Mouse (Mus musculus) stomach, embryonic 16.5 days (tissue): ENCODE results near the gene Mstn. TPM values are rescaled to one million over a fixed set of nuclear protein-coding genes. Genes with fewer than 3 reads are reported as not detected.

ENCODE experiments used
- ATAC-seq: fragments of 200-750 bp; cut with Nextera tagmentation; 2 replicates; pipeline ENCODE4 v1.8.0; 2017; ENCODE audit warnings: moderate number of reproducible peaks, moderate TSS enrichment; ENCODE audit not compliant: insufficient read depth, low FRiP score
- H3K27ac ChIP-seq: fragments of 300-500 bp; sonication (generic); 2 replicates; pipeline ENCODE4 v1.5.1; 2014; ENCODE audit warnings: low read length
- H3K27me3 ChIP-seq: fragments of 300-500 bp; sonication (generic); 2 replicates; pipeline ENCODE4 v1.6.1; 2014; ENCODE audit warnings: low read length, control low read depth, mixed read lengths; ENCODE audit not compliant: control insufficient read depth, insufficient read depth
- H3K36me3 ChIP-seq: fragments of 300-500 bp; sonication (generic); 2 replicates; pipeline ENCODE4 v1.6.1; 2014; ENCODE audit warnings: low read length; ENCODE audit not compliant: control insufficient read depth, insufficient read depth
- H3K4me1 ChIP-seq: fragments of 300-500 bp; sonication (generic); 2 replicates; pipeline ENCODE4 v1.6.1; 2014; ENCODE audit warnings: low read length, control low read depth, mixed read lengths; ENCODE audit not compliant: control insufficient read depth, insufficient read depth
- H3K4me2 ChIP-seq: fragments of 300-500 bp; sonication (generic); 2 replicates; pipeline ENCODE4 v1.6.1; 2014; ENCODE audit warnings: low read depth, low read length, mixed read lengths
- H3K4me3 ChIP-seq: fragments of 300-500 bp; sonication (generic); replicated peaks from 2 replicates; pipeline ENCODE4 v1.5.1; 2014; ENCODE audit warnings: mild to moderate bottlenecking, low read length
- H3K9ac ChIP-seq: fragments of 300-500 bp; sonication (generic); 2 replicates; pipeline ENCODE4 v1.6.1; 2014; ENCODE audit warnings: low read length
- H3K9me3 ChIP-seq: fragments of 300-500 bp; sonication (generic); replicated peaks from 2 replicates; pipeline ENCODE4 v1.6.1; 2016; ENCODE audit warnings: low read length, control low read depth; ENCODE audit not compliant: control insufficient read depth
- WGBS: fragments of 180-500 bp; shearing (Covaris S2); extraction: QIAGEN DNeasy Blood & Tissue Kit; methylation state at CpG from one replicate; pipeline ENCODE4 v1.1.7; 2014; 5-methylcytosine and 5-hydroxymethylcytosine counted together
- polyA plus RNA-seq: library from polyadenylated mRNA; unstranded; fragments of >200 nt; fragmentation: Nextera tagmentation; extraction: Ambion mirVana; gene quantifications from 2 replicates; pipeline ENCODE4 v1.2.1, GENCODE M21; 2015

Gene Mstn
- polyA plus RNA-seq, 1 experiment from 2014 or later: 1.1 TPM

DNA sequence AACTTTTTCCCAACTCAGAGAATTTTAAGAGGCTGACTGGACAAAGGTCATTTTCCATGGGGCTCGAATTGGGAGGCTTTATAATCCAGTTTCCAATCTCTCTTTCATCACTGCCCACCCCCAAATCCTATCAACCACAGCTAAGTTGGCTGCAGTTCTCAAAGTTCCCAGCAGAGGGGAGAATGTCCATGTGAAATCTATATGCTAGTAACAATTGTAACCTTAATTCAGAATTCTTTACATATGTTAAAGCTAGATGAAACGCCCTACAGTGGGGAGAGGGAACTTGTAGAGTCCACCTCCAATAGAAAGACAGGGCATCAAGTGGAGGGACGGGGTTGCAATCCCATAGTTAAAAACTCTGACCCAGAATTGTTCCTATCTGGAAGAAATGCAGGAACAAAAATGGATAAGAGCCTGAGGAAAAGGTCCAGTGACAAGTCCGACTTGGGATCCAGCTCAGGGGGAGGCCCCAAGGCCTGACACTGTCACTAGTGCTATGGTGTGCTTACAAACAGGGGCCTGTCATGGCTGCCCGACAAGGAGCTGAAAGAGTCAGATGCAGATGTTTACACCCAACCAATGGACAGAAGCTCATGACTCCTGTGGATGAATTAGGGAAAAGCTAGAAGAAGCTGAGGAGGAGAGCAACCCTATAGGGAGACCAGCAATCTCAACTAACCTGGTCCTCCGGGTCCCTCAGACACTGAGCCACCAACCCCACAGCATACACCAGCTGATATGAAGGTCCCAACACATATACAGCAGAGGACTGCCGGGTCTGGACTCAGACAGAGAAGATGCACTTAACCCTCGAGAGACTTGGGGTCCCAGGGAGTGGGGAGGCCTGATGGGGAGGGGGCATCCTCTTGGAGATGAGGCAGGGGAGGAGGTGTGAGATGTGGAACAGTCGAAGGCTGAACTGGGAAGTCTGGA, 8.1 kb upstream of the Mstn start:
- no peak overlapping the region for H3K4me3 ChIP-seq
- no peaks in the 10 kb centered on the region for H3K36me3 ChIP-seq

DNA sequence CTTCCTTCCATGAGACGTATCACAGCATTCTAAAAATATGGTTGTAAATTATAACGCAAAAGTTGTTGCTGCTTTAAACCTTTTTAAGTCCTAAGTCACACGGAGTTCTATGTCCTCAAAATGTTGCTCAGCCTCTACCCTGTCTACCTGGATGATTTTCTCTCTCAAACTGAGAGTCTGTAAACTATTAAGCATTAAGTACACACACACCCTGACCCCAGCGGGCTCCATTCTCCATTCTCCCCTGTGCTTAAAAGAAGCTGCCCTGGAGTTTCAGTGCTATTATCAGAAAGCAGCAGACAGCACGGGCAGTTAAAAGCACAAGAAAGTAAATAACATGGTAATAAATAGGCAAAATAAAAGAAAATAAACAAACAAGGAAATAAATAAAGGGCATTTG, 2.3 kb upstream of the Mstn start:
- H3K4me3 ChIP-seq: no peak overlapping the region
- H3K36me3 ChIP-seq: no peaks in the 10 kb centered on the region
- no peaks in the 10 kb centered on the region for H3K9me3 ChIP-seq
- peaks cover 9% of the 10 kb centered on the region; the same call in 1 of the 2 replicates for H3K4me1 ChIP-seq
- no peak overlapping the region for H3K4me2 ChIP-seq
- WGBS: 56% methylated on average over 5 of the region's 5 CpGs
- no peak for ATAC-seq
- no peak overlapping the region for H3K27ac ChIP-seq
- H3K27me3 ChIP-seq: no peaks in the 10 kb centered on the region
- no peak overlapping the region for H3K9ac ChIP-seq

More for the DNA sequence above, 8.1 kb upstream of the Mstn start:
- Histone ChIP-seq H3K9me3 (no peaks in the 10 kb centered on the region), H3K27ac (no peak overlapping the region), H3K27me3 (no peaks in the 10 kb centered on the region), H3K4me2 (no peak overlapping the region), H3K4me1 (no peaks in the 10 kb centered on the region), H3K9ac (no peak overlapping the region; the same call in 1 of the 2 replicates)
- WGBS: 42% methylated on average over 9 of the region's 9 CpGs
- no peak for ATAC-seq

DNA sequence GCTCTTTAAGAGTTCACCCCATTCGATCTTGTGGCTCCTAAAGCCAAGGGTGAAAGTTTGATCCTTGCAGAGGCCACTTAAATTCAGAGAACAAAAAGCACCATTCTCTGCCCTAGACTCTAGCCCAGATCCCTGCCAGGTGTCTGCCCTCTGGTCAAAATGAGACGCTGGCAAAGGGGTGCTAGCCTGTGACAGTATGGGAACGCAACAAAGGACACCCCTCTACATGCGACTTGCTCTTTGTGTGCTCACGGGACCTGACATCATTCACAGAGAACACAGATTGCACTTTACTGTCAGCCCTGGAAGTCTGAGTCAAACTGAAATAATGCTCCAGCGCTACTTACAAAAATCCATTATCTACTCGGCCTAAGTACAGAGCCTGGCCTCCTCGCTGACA, 941 bp upstream of the Mstn start:
- peaks cover 9% of the 10 kb centered on the region; the same call in 1 of the 2 replicates for H3K4me1 ChIP-seq
- H3K27me3 ChIP-seq: no peaks in the 10 kb centered on the region
- no peak overlapping the region for H3K4me2 ChIP-seq
- WGBS: 40% methylated on average over 8 of the region's 8 CpGs
- no peaks in the 10 kb centered on the region for H3K9me3 ChIP-seq
- H3K4me3 ChIP-seq: no peak overlapping the region
- no peak overlapping the region for H3K9ac ChIP-seq
- no peak overlapping the region for H3K27ac ChIP-seq
- no peak for ATAC-seq
- no peaks in the 10 kb centered on the region for H3K36me3 ChIP-seq

GRCm38 (mm10) chr1:53061871-53062608, 600 bp downstream of the Mstn start:
- no peak overlapping the region for H3K9ac ChIP-seq
- no peak for ATAC-seq
- H3K4me2 ChIP-seq: peak overlapping the region; percentile 27; the same call in 1 of the 2 replicates
- H3K4me1 ChIP-seq: peaks cover 9% of the 10 kb centered on the region; the same call in 1 of the 2 replicates
- H3K36me3 ChIP-seq: no peaks in the 10 kb centered on the region
- H3K27ac ChIP-seq: no peak overlapping the region
- 45% methylated on average over 13 of the region's 13 CpGs for WGBS
- H3K4me3 ChIP-seq: 0 out of 2 replicates have a peak overlapping the region, but pooled peaks have one; percentile 7
- H3K9me3 ChIP-seq: no peaks in the 10 kb centered on the region
- H3K27me3 ChIP-seq: no peaks in the 10 kb centered on the region

DNA sequence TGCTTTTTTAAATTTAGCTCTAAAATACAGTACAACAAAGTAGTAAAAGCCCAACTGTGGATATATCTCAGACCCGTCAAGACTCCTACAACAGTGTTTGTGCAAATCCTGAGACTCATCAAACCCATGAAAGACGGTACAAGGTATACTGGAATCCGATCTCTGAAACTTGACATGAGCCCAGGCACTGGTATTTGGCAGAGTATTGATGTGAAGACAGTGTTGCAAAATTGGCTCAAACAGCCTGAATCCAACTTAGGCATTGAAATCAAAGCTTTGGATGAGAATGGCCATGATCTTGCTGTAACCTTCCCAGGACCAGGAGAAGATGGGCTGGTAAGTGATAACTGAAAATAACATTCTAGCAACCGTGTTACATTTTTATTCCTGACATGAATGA, 2.5 kb downstream of the Mstn start:
- Histone ChIP-seq H3K9ac (no peak overlapping the region), H3K4me1 (peaks cover 9% of the 10 kb centered on the region; the same call in 1 of the 2 replicates), H3K27ac (no peak overlapping the region), H3K27me3 (no peaks in the 10 kb centered on the region), H3K36me3 (no peaks in the 10 kb centered on the region), H3K4me3 (no peak overlapping the region), H3K9me3 (no peaks in the 10 kb centered on the region), H3K4me2 (no peak overlapping the region)
- 81% methylated on average over 4 of the region's 4 CpGs for WGBS
- no peak for ATAC-seq

GRCm38 (mm10) chr1:53069726-53070514, 8.5 kb downstream of the Mstn start:
- H3K9me3 ChIP-seq: no peaks in the 10 kb centered on the region
- no peaks in the 10 kb centered on the region for H3K27me3 ChIP-seq
- no peak overlapping the region for H3K27ac ChIP-seq
- no peak overlapping the region for H3K9ac ChIP-seq
- no peaks in the 10 kb centered on the region for H3K36me3 ChIP-seq
- no peak for ATAC-seq
- H3K4me3 ChIP-seq: no peak overlapping the region
- H3K4me1 ChIP-seq: no peaks in the 10 kb centered on the region
- WGBS: 80% methylated on average over 5 of the region's 5 CpGs
- H3K4me2 ChIP-seq: no peak overlapping the region

GRCm38 (mm10) chr1:53070664-53071175, 9.3 kb downstream of the Mstn start:
- Histone ChIP-seq H3K9me3 (no peaks in the 10 kb centered on the region), H3K9ac (no peak overlapping the region), H3K4me3 (no peak overlapping the region), H3K4me2 (no peak overlapping the region), H3K27ac (no peak overlapping the region), H3K4me1 (no peaks in the 10 kb centered on the region), H3K27me3 (no peaks in the 10 kb centered on the region), H3K36me3 (no peaks in the 10 kb centered on the region)
- ATAC-seq: no peak
- WGBS: 80% methylated on average over 1 of the region's 1 CpGs

DNA sequence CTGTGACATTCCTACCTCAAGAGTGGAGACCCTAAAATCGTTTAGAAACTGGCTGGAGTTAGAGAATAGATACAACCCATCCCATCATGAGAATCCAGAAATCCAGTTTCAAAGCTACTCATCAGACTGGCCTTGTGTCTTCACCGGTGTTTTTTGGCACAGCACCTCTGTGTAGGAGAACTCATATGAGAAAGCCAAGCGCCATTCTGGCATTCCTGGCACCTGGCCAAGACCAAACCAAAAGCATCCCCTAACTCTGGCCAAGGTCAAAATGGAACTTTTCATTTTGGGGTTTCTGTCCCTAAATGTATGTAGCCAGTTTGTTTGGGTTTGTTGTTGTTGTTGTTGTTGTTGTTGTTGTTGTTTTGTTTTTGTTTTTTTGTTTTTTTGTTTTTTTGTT, 15.2 kb downstream of the Mstn start:
- Histone ChIP-seq H3K4me1 (no peaks in the 10 kb centered on the region), H3K9me3 (no peaks in the 10 kb centered on the region), H3K4me3 (no peak overlapping the region), H3K27me3 (no peaks in the 10 kb centered on the region), H3K27ac (no peak overlapping the region), H3K9ac (no peak overlapping the region), H3K36me3 (no peaks in the 10 kb centered on the region), H3K4me2 (no peak overlapping the region)
- no peak for ATAC-seq
- WGBS: 67% methylated on average over 3 of the region's 3 CpGs
